Mouse (Mus musculus) liver, embryonic 13.5 days (tissue): Measurements from ENCODE around the gene Foxb1. TPM values are rescaled to one million over a fixed set of nuclear protein-coding genes. Genes with fewer than 3 reads are reported as not detected.

Experiments
- polyA plus RNA-seq: library from polyadenylated mRNA; unstranded; fragments of >200 nt; fragmentation: Nextera tagmentation; extraction: Ambion mirVana; gene quantifications from 2 replicates; pipeline ENCODE4 v1.2.1, GENCODE M21; 2015

Foxb1 gene
- polyA plus RNA-seq, 1 experiment from 2014 or later, result not detected

Other genes with a start within 250 kb of the Foxb1 start
- 51.4 and 55.3 TPM in 2 replicates for gene Bnip2, start 228.5 kb upstream of the Foxb1 start, polyA plus RNA-seq